Mouse (Mus musculus) erythroblast, embryonic 14.5 days (primary cell): ENCODE measurements around the gene Ntrk1.

Experiments
- GATA1 ChIP-seq: IDR thresholded peaks from 2 replicates; pipeline ENCODE4 v1.6.1; 2012; ENCODE audit warnings: low read length, inconsistent platforms, mixed read lengths
- TAL1 ChIP-seq: IDR thresholded peaks from 3 replicates; pipeline ENCODE4 v1.6.1; 2012; ENCODE audit warnings: low read length, inconsistent platforms, mixed read lengths

DNA sequence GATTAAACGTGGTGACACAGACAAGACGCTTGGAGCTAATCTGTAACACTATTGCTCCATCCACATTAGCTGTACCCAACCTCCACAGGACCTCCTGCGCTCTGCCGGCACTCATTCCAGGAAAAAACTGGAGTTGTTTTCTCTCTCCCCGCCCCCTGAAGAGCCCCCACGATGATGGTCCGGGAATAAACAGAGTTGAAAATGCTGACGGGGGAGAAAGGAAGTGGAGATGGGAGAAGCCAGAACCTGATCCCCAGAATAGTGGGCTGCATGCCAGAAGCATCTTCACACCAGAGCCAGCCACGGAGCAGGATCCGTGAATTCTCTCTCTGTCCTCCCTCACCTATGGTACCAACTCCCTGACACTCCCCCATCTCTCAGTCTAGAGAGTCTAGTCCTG, 30.5 kb downstream of the Ntrk1 start:
- TF ChIP-seq GATA1 = no peak
- no peak for TF ChIP-seq TAL1
